Mouse (Mus musculus): ENCODE data around the gene Lrwd1. TPM values are rescaled to one million over a fixed set of nuclear protein-coding genes. Genes with fewer than 3 reads are reported as not detected.

Lrwd1 gene
- polyA plus RNA-seq, 1 experiment from 2014 or later, result 23.1 TPM

- no peak overlapping the region for H3K9ac ChIP-seq (ENCODE audit: low read depth, low read length)
- TF ChIP-seq CTCF (IDR thresholded peaks at IDR 0.05; ENCODE audit: low read depth), result no peak
- ATAC-seq (replicated peaks; ENCODE audit: low FRiP score, low read depth) (no peak), DNase-seq (ENCODE audit: low spot score) (no peak)
- H3K27me3 ChIP-seq (ENCODE audit: insufficient read depth, low read length), result no peaks in the 10 kb centered on the region
- 96% methylated on average over 5 of the region's 5 CpGs for WGBS
- H3K27ac ChIP-seq, result no peak overlapping the region
- no peaks in the 10 kb centered on the region for H3K36me3 ChIP-seq (ENCODE audit: insufficient read depth, low read length)
- no peak overlapping the region for H3K4me2 ChIP-seq (ENCODE audit: low read length)
- no peaks in the 10 kb centered on the region for H3K9me3 ChIP-seq (replicated peaks; ENCODE audit: low read length)
- H3K4me3 ChIP-seq (replicated peaks; ENCODE audit: low read depth, low read length), result no peak overlapping the region
- no peaks in the 10 kb centered on the region; the same call in none of the 2 replicates for H3K4me1 ChIP-seq (replicated peaks; ENCODE audit: insufficient read depth, low read length)
These were observed 60.8 kb downstream of the Lrwd1 start for GRCm38 (mm10) chr5:136075076-136075475.

GRCm38 (mm10) chr5:136073526-136073925, 62.3 kb downstream of the Lrwd1 start:
- no peaks in the 10 kb centered on the region for H3K9me3 ChIP-seq (replicated peaks; ENCODE audit: low read length)
- ATAC-seq (replicated peaks; ENCODE audit: low FRiP score, low read depth) (no peak), DNase-seq (ENCODE audit: low spot score) (no peak)
- TF ChIP-seq CTCF (IDR thresholded peaks at IDR 0.05; ENCODE audit: low read depth), result no peak
- H3K9ac ChIP-seq (ENCODE audit: low read depth, low read length), result no peak overlapping the region
- no peaks in the 10 kb centered on the region; the same call in none of the 2 replicates for H3K4me1 ChIP-seq (replicated peaks; ENCODE audit: insufficient read depth, low read length)
- no peak overlapping the region for H3K27ac ChIP-seq
- 78% methylated on average over 11 of the region's 11 CpGs for WGBS
- H3K4me2 ChIP-seq (ENCODE audit: low read length), result no peak overlapping the region
- no peaks in the 10 kb centered on the region for H3K27me3 ChIP-seq (ENCODE audit: insufficient read depth, low read length)
- no peak overlapping the region for H3K4me3 ChIP-seq (replicated peaks; ENCODE audit: low read depth, low read length)
- no peaks in the 10 kb centered on the region for H3K36me3 ChIP-seq (ENCODE audit: insufficient read depth, low read length)

- WGBS, result 34% methylated on average over 6 of the region's 6 CpGs
- Histone ChIP-seq H3K4me2 (ENCODE audit: low read length) (no peak overlapping the region), H3K9me3 (replicated peaks; ENCODE audit: low read length) (no peaks in the 10 kb centered on the region), H3K9ac (ENCODE audit: low read depth, low read length) (no peak overlapping the region), H3K4me1 (replicated peaks; ENCODE audit: insufficient read depth, low read length) (no peaks in the 10 kb centered on the region; the same call in none of the 2 replicates), H3K27ac (no peak overlapping the region), H3K4me3 (replicated peaks; ENCODE audit: low read depth, low read length) (no peak overlapping the region), H3K36me3 (ENCODE audit: insufficient read depth, low read length) (no peaks in the 10 kb centered on the region), H3K27me3 (ENCODE audit: insufficient read depth, low read length) (no peaks in the 10 kb centered on the region)
- TF ChIP-seq CTCF (IDR thresholded peaks at IDR 0.05; ENCODE audit: low read depth), result no peak
- ATAC-seq (replicated peaks; ENCODE audit: low FRiP score, low read depth), result no peak
- no peak for DNase-seq (ENCODE audit: low spot score)
These were observed 62.8 kb downstream of the Lrwd1 start for GRCm38 (mm10) chr5:136073051-136073450.

Small RNA genes lying within 50 kb of the gene (microRNA-seq; reads per million reads assigned to microRNA genes)
- not detected for gene Mir7035

Other genes with a start within 250 kb of the Lrwd1 start
- 99.9 and 113 TPM in 2 replicates for gene Hspb1, start 248.2 kb downstream of the Lrwd1 start, polyA plus RNA-seq (2015; fragmentation: Nextera tagmentation; extraction: Ambion mirVana)
- gene Ywhag, start 201.5 kb downstream of the Lrwd1 start, polyA plus RNA-seq (2015; fragmentation: Nextera tagmentation; extraction: Ambion mirVana), result 89.4 and 105 TPM in 2 replicates
- 6.7 and 7.5 TPM in 2 replicates for gene Ssc4d, start 161.5 kb downstream of the Lrwd1 start, polyA plus RNA-seq (2015; fragmentation: Nextera tagmentation; extraction: Ambion mirVana)
- gene Zp3, start 156.0 kb downstream of the Lrwd1 start, polyA plus RNA-seq (2015; fragmentation: Nextera tagmentation; extraction: Ambion mirVana), result 0.13 and 0.16 TPM in 2 replicates
- 21.8 and 22.7 TPM in 2 replicates for gene Dtx2, start 141.3 kb downstream of the Lrwd1 start, polyA plus RNA-seq (2015; fragmentation: Nextera tagmentation; extraction: Ambion mirVana)
- gene Upk3b, start 97.6 kb downstream of the Lrwd1 start, polyA plus RNA-seq (2015; fragmentation: Nextera tagmentation; extraction: Ambion mirVana), result 5.1 and 6.0 TPM in 2 replicates
- gene Upk3bl, start 81.6 kb downstream of the Lrwd1 start, polyA plus RNA-seq (2015; fragmentation: Nextera tagmentation; extraction: Ambion mirVana), result 4.0 and 6.1 TPM in 2 replicates
- gene Rasa4, start 52.2 kb downstream of the Lrwd1 start, polyA plus RNA-seq (2015; fragmentation: Nextera tagmentation; extraction: Ambion mirVana), result 8.8 and 9.9 TPM in 2 replicates
- gene Polr2j, start 19.4 kb downstream of the Lrwd1 start, polyA plus RNA-seq (2015; fragmentation: Nextera tagmentation; extraction: Ambion mirVana), result 239 and 250 TPM in 2 replicates
- 12.2 and 15.4 TPM in 2 replicates for gene Alkbh4, start 72 bp upstream of the Lrwd1 start, polyA plus RNA-seq (2015; fragmentation: Nextera tagmentation; extraction: Ambion mirVana)
- gene Orai2, start 34.6 kb upstream of the Lrwd1 start, polyA plus RNA-seq (2015; fragmentation: Nextera tagmentation; extraction: Ambion mirVana), result 6.2 and 6.9 TPM in 2 replicates
- gene Prkrip1, start 62.9 kb upstream of the Lrwd1 start, polyA plus RNA-seq (2015; fragmentation: Nextera tagmentation; extraction: Ambion mirVana), result 44.2 and 46.6 TPM in 2 replicates
- gene Sh2b2, start 110.5 kb upstream of the Lrwd1 start, polyA plus RNA-seq (2015; fragmentation: Nextera tagmentation; extraction: Ambion mirVana), result 3.1 and 4.1 TPM in 2 replicates